Mouse (Mus musculus) liver, adult 2 months (tissue): ENCODE measurements around the gene Ngf. TPM values are rescaled to one million over a fixed set of nuclear protein-coding genes. Genes with fewer than 3 reads are reported as not detected.

Experiments used
- DNase-seq: peaks from one replicate; pipeline ENCODE4 v3.0.0-alpha.2; 2011; ENCODE audit warnings: low read depth, low spot score; ENCODE audit errors: extremely low read depth
- H3K27ac ChIP-seq: fragments of 200-500 bp; replicated peaks from 2 replicates; pipeline ENCODE4 v1.5.1; 2012; ENCODE audit warnings: low read depth, mild to moderate bottlenecking, control low read depth, inconsistent platforms, low read length; ENCODE audit not compliant: insufficient read depth
- H3K27me3 ChIP-seq: fragments of 200-500 bp; 2 replicates; pipeline ENCODE4 v1.6.1; 2012; ENCODE audit warnings: mild to moderate bottlenecking, moderate library complexity, low read length, inconsistent platforms; ENCODE audit not compliant: control insufficient read depth, insufficient read depth
- H3K36me3 ChIP-seq: fragments of 200-500 bp; 2 replicates; pipeline ENCODE4 v1.6.1; 2012; ENCODE audit warnings: low read length, inconsistent platforms; ENCODE audit not compliant: control insufficient read depth, insufficient read depth
- H3K4me1 ChIP-seq: fragments of 200-500 bp; 2 replicates; pipeline ENCODE4 v1.6.1; 2011; ENCODE audit warnings: low read length; ENCODE audit not compliant: control insufficient read depth, insufficient read depth
- H3K4me3 ChIP-seq: fragments of 200-500 bp; 2 replicates; pipeline ENCODE4 v1.5.1; 2011; ENCODE audit warnings: low read depth, mild to moderate bottlenecking, control low read depth, low read length, moderate library complexity; ENCODE audit not compliant: insufficient read depth
- H3K79me2 ChIP-seq: fragments of 200-500 bp; 2 replicates; pipeline ENCODE4 v1.6.1; 2012; ENCODE audit warnings: inconsistent platforms, mild to moderate bottlenecking, low read length, moderate library complexity; ENCODE audit not compliant: control insufficient read depth, insufficient read depth
- H3K9ac ChIP-seq: fragments of 200-500 bp; 2 replicates; pipeline ENCODE4 v1.6.1; 2012; ENCODE audit warnings: low read depth, mild to moderate bottlenecking, control low read depth, inconsistent platforms, low read length
- CTCF ChIP-seq: fragments of 200-500 bp; IDR thresholded peaks from 2 replicates; pipeline ENCODE4 v1.5.1; 2011; ENCODE audit warnings: low read depth, low read length, control low read depth
- POLR2A ChIP-seq: fragments of 200-500 bp; IDR thresholded peaks from 2 replicates; pipeline ENCODE4 v1.6.1; 2011; ENCODE audit warnings: low read length, control low read depth; ENCODE audit not compliant: insufficient read depth; ENCODE audit errors: extremely low read depth
- WGBS: fragments of 180-500 bp; shearing (Covaris S2); methylation state at CpG from one replicate; pipeline ENCODE4 v1.1.7; 2018; 5-methylcytosine and 5-hydroxymethylcytosine counted together
- polyA plus RNA-seq: library from polyadenylated mRNA; depleted of rRNA; stranded (reverse); fragments of >200 nt; gene quantifications from 2 replicates; pipeline ENCODE4 v1.2.3, GENCODE M21; 2012
- total RNA-seq: library from RNA; depleted of rRNA; stranded (reverse); fragments of >200 nt; gene quantifications from 2 replicates; pipeline ENCODE4 v1.2.3, GENCODE M21; 2014

Gene Ngf
- total and polyA plus RNA-seq, 2 experiments, result 3.4 to 8.5 TPM

GRCm38 (mm10) chr3:102474275-102475155 lies 4.8 kb downstream of the Ngf start:
- Histone ChIP-seq H3K4me1 (no peaks in the 10 kb centered on the region), H3K27me3 (peaks cover 8% of the 10 kb centered on the region; the same call in 1 of the 2 replicates), H3K36me3 (no peaks in the 10 kb centered on the region), H3K4me3 (peak overlapping the region; percentile 1; the same call in 1 of the 2 replicates), H3K9ac (no peak overlapping the region), H3K79me2 (no peaks in the 10 kb centered on the region; the same call in 1 of the 2 replicates), H3K27ac (no peak overlapping the region)
- no peak for DNase-seq
- 73% methylated on average over 15 of the region's 15 CpGs for WGBS
- no peak for TF ChIP-seq POLR2A
- TF ChIP-seq CTCF, result no peak

- Histone ChIP-seq H3K4me1 (no peaks in the 10 kb centered on the region), H3K4me3 (no peak overlapping the region), H3K79me2 (no peaks in the 10 kb centered on the region; the same call in 1 of the 2 replicates), H3K27ac (no peak overlapping the region), H3K9ac (no peak overlapping the region), H3K36me3 (no peaks in the 10 kb centered on the region), H3K27me3 (no peaks in the 10 kb centered on the region; the same call in 1 of the 2 replicates)
- 80% methylated on average over 12 of the region's 12 CpGs for WGBS
- DNase-seq, result no peak
- TF ChIP-seq CTCF (no peak), POLR2A (no peak)
Measured at GRCm38 (mm10) chr3:102477917-102478694, 8.4 kb downstream of the Ngf start.

DNA sequence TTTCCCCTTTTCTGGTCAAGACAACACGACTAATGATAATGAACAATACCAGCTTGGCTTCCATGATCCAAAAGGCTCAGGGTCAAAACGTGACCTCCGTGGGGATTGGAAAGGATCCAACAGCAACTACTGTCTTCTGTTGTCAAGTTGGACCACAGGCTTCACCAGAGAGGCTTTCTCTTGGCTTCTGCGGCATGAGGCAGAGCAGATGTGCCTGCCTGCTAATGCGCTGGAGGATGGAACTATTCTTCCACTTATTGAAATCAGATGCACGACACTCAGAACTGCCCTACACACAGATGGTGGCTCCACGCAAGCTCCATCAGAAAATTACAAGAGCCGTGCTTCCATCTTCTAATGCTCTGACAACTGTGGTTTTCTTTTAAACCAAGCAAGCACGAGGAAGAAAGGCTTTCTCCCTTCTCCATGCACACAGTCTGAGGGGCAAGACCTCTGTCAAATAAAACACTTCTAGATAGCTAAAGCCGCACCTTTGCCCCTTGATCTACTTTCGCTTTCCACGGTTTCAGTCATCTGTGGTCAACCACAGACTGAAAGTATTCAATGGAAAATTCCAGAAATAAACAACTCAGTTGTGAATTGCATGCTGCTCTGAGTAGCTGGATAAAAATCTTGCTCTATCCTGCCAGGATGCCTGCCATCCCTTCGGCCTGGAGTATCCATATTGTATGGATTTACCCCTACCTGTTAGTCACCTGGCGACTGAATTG lies 20.8 kb downstream of the Ngf start:
- H3K4me3 ChIP-seq, result no peak overlapping the region
- no peaks in the 10 kb centered on the region for H3K79me2 ChIP-seq
- H3K36me3 ChIP-seq, result no peaks in the 10 kb centered on the region
- no peak for TF ChIP-seq CTCF
- no peak for TF ChIP-seq POLR2A
- no peak overlapping the region for H3K27ac ChIP-seq
- 71% methylated on average over 14 of the region's 14 CpGs for WGBS
- no peaks in the 10 kb centered on the region for H3K4me1 ChIP-seq
- DNase-seq, result peak; percentile 9
- no peaks in the 10 kb centered on the region for H3K27me3 ChIP-seq
- H3K9ac ChIP-seq, result no peak overlapping the region

GRCm38 (mm10) chr3:102498113-102498512 lies 28.4 kb downstream of the Ngf start:
- no peak overlapping the region for H3K27ac ChIP-seq
- no peaks in the 10 kb centered on the region for H3K27me3 ChIP-seq
- WGBS, result 84% methylated on average over 7 of the region's 7 CpGs
- TF ChIP-seq POLR2A (no peak), CTCF (no peak)
- no peaks in the 10 kb centered on the region for H3K79me2 ChIP-seq
- H3K9ac ChIP-seq, result no peak overlapping the region
- DNase-seq, result no peak
- H3K4me3 ChIP-seq, result no peak overlapping the region
- no peaks in the 10 kb centered on the region for H3K36me3 ChIP-seq
- H3K4me1 ChIP-seq, result no peaks in the 10 kb centered on the region

DNA sequence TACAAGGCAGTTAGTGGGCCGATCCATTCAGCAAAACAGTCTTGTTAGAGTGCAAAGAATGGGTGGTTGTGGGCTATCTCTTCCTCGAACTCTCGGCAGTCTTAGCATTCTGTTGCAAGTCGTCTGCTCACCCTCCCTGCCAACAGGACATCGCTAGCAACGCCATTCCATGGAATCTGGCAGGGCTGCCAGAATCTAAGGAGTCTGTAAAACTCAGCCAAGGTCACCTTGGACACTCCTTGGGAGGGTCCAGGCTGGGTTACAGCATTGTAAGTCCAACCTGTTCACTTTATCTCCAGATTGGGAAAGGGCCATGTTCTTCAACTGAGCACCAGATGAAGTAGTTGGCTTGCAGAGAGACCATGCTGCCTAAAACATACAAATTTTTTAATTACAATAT lies 29.2 kb downstream of the Ngf start:
- Histone ChIP-seq H3K36me3 (no peaks in the 10 kb centered on the region), H3K4me3 (no peak overlapping the region), H3K9ac (no peak overlapping the region), H3K4me1 (no peaks in the 10 kb centered on the region), H3K27me3 (no peaks in the 10 kb centered on the region), H3K79me2 (no peaks in the 10 kb centered on the region), H3K27ac (no peak overlapping the region)
- DNase-seq, result no peak
- WGBS, result 79% methylated on average over 6 of the region's 6 CpGs
- TF ChIP-seq CTCF, result no peak
- no peak for TF ChIP-seq POLR2A
